Comparison of ENCODE assay signal across 8 mouse cellular contexts in the genomic region with DNA sequence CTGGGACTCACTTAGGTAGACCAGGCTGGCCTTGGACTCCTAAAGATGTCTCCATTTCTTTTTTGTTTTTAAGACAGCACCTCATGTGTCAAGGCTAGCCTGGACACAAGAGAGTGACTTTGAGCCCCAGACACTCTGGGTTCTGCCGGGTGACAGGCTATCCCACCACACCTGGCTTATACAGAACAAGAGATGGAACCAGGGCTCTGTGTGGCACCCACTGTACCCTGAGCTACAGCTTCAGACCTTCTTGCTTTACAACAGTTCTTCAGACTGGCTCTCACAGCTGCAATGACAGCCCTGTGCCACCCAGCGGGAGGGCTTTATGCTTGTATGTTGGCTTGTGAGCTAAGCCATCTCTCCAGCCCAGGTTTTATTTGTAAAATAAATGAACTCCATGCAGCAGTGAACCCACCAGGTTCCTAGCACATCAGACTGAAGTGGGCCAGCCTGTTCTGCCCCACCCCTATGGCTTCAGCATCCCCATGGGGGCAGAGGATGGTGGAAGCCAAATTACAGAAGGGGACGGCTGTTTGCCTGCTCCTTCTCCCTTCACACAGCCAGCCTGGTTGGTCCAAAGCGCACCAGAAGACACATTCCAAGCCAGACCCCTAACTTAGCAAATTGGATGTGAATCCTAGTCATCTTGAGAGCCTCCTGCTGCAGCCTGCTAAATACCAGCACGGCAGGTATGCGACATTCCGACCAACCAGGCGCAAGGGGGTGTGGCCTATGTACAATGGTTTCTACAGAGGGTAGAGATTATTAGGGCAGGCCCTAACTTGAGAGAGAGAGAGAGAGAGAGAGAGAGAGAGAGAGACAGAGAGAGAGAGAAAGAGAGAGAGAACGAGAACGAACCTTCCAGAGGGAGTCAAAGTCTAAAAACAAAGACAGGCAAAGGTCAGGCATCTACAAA. TPM values are rescaled to one million over a fixed set of nuclear protein-coding genes. Genes with fewer than 3 reads are reported as not detected.
DNase-seq lines count a peak whose midpoint lies in the region; ATAC-seq and TF ChIP-seq lines count a peak whose summit lies in the region.

No protein-coding gene starts in this region.

- intact Hi-C loops in gastrocnemius, adult 2 months (cut with DNase I): loop anchor here (2.0 to 10.0 kb wide), 4 partner anchors 48 to 296 kb away; partner anchors contain the start of gene Tnrc18

- H3K9me3 ChIP-seq in embryonic facial prominence, embryonic 11.5 days (replicated peaks; ENCODE audit: control insufficient read depth, low read length): no peaks in the 10 kb centered on the region
- no peaks in the 10 kb centered on the region for H3K9me3 ChIP-seq in hindbrain, embryonic 13.5 days
- no peaks in the 10 kb centered on the region for H3K9me3 ChIP-seq in neural tube, embryonic 12.5 days

- H3K4me1 ChIP-seq in kidney, adult 2 months (ENCODE audit: control insufficient read depth, insufficient read depth, low read length): peaks cover 3% of the 10 kb centered on the region; the same call in 1 of the 2 replicates
- no peaks in the 10 kb centered on the region for H3K4me1 ChIP-seq in embryonic facial prominence, embryonic 11.5 days (ENCODE audit: control insufficient read depth, insufficient read depth, low read length)
- peaks cover 52% of the 10 kb centered on the region for H3K4me1 ChIP-seq in hindbrain, embryonic 13.5 days (replicated peaks)
- H3K4me1 ChIP-seq in neural tube, embryonic 12.5 days: peaks cover 11% of the 10 kb centered on the region; the same call in 1 of the 2 replicates

- no peak for TF ChIP-seq CTCF in kidney, adult 2 months (conservative IDR thresholded peaks at IDR 0.05; ENCODE audit: insufficient read depth, insufficient read length, low read depth, low read length)
- no peak for TF ChIP-seq CTCF in gastrocnemius, adult 2 months (IDR thresholded peaks at IDR 0.05)

- no peak overlapping the region for H3K9ac ChIP-seq in embryonic facial prominence, embryonic 11.5 days (replicated peaks; ENCODE audit: low read length)
- peak overlapping the region; percentile 58 for H3K9ac ChIP-seq in hindbrain, embryonic 13.5 days
- H3K9ac ChIP-seq in neural tube, embryonic 12.5 days: no peak overlapping the region

- TF ChIP-seq POLR2A in kidney, adult 2 months (IDR thresholded peaks at IDR 0.05; ENCODE audit: low read depth, low read length): no peak

- 51% methylated on average over 10 of the region's 10 CpGs for WGBS in kidney, adult 2 months
- WGBS in embryonic facial prominence, embryonic 11.5 days: 48% methylated on average over 10 of the region's 10 CpGs
- WGBS in hindbrain, embryonic 13.5 days: 41% methylated on average over 10 of the region's 10 CpGs
- WGBS in neural tube, embryonic 12.5 days: 36% methylated on average over 10 of the region's 10 CpGs

- no peak overlapping the region for H3K4me2 ChIP-seq in embryonic facial prominence, embryonic 11.5 days (ENCODE audit: low read depth, low read length)
- no peak overlapping the region for H3K4me2 ChIP-seq in hindbrain, embryonic 13.5 days
- H3K4me2 ChIP-seq in neural tube, embryonic 12.5 days (replicated peaks): no peak overlapping the region

- peak; percentile 29 for DNase-seq in kidney, adult 2 months
- no peak for DNase-seq in kidney, postnatal 4 days
- DNase-seq in embryonic facial prominence, embryonic 11.5 days (ENCODE audit: low spot score): peak; percentile 49
- DNase-seq in frontal cortex, adult 2 months (ENCODE audit: extremely low spot score in 1 of 2, low spot score in 1 of 2): no peak
- no peak for DNase-seq in frontal cortex, postnatal 10 days (ENCODE audit: low spot score in 2 of 2)
- no peak for DNase-seq in gastrocnemius, adult 2 months

- no peak for ATAC-seq in embryonic facial prominence, embryonic 11.5 days (replicated peaks; ENCODE audit: insufficient number of reproducible peaks, low FRiP score, low TSS enrichment, low read depth)
- ATAC-seq in hindbrain, embryonic 13.5 days (ENCODE audit: low FRiP score): no peak; the same call in 1 of the 2 replicates
- no peak for ATAC-seq in neural tube, embryonic 12.5 days (ENCODE audit: low FRiP score, low read depth)

- no peaks in the 10 kb centered on the region for H3K27me3 ChIP-seq in kidney, adult 2 months (replicated peaks; ENCODE audit: control insufficient read depth, insufficient read depth, low read length)
- no peaks in the 10 kb centered on the region for H3K27me3 ChIP-seq in embryonic facial prominence, embryonic 11.5 days (ENCODE audit: control insufficient read depth, insufficient read depth, low read length)
- H3K27me3 ChIP-seq in hindbrain, embryonic 13.5 days: no peaks in the 10 kb centered on the region
- no peaks in the 10 kb centered on the region for H3K27me3 ChIP-seq in neural tube, embryonic 12.5 days (replicated peaks)

- no peak overlapping the region for H3K27ac ChIP-seq in kidney, adult 2 months (ENCODE audit: insufficient read depth, low read depth, low read length)
- H3K27ac ChIP-seq in embryonic facial prominence, embryonic 11.5 days (replicated peaks; ENCODE audit: low read depth, low read length): peak overlapping the region; percentile 41; the same call in 1 of the 2 replicates
- H3K27ac ChIP-seq in hindbrain, embryonic 13.5 days: peak overlapping the region; percentile 89
- peak overlapping the region; percentile 50 for H3K27ac ChIP-seq in neural tube, embryonic 12.5 days
- no peak overlapping the region for H3K27ac ChIP-seq in gastrocnemius, adult 2 months

- H3K4me3 ChIP-seq in kidney, adult 2 months (ENCODE audit: insufficient read depth, low read depth, low read length): no peak overlapping the region
- no peak overlapping the region for H3K4me3 ChIP-seq in embryonic facial prominence, embryonic 11.5 days (ENCODE audit: low read depth, low read length)
- no peak overlapping the region for H3K4me3 ChIP-seq in hindbrain, embryonic 13.5 days
- no peak overlapping the region for H3K4me3 ChIP-seq in neural tube, embryonic 12.5 days
- H3K4me3 ChIP-seq in gastrocnemius, adult 2 months: no peak overlapping the region

- H3K36me3 ChIP-seq in kidney, adult 2 months (ENCODE audit: control insufficient read depth, insufficient read depth, low read length): peaks cover 6% of the 10 kb centered on the region
- peaks cover 20% of the 10 kb centered on the region for H3K36me3 ChIP-seq in embryonic facial prominence, embryonic 11.5 days (replicated peaks; ENCODE audit: control insufficient read depth, insufficient read depth, low read depth, low read length)
- peaks cover 92% of the 10 kb centered on the region for H3K36me3 ChIP-seq in hindbrain, embryonic 13.5 days
- H3K36me3 ChIP-seq in neural tube, embryonic 12.5 days: peaks cover 78% of the 10 kb centered on the region

RNA-seq across cellular contexts. Expression of gene Tnrc18, which starts 48.9 kb away (rescaled TPM):
- 32.1 and 40.8 TPM in 2 replicates for polyA plus RNA-seq in kidney, adult 2 months (2012; rRNA removed)
- 26.4 and 31.0 TPM in 2 replicates for polyA plus RNA-seq in embryonic facial prominence, embryonic 11.5 days (2014; fragmentation: Nextera tagmentation; extraction: Ambion mirVana)
- 33.1 and 35.8 TPM in 2 replicates for polyA plus RNA-seq in hindbrain, embryonic 13.5 days (2015; fragmentation: Nextera tagmentation; extraction: Ambion mirVana)
- 51.5 and 57.5 TPM in 2 replicates for polyA plus RNA-seq in neural tube, embryonic 12.5 days (2016; fragmentation: Nextera tagmentation; extraction: Ambion mirVana)
- polyA plus RNA-seq in frontal cortex, adult 2 months (2012; rRNA removed): 38.1 and 38.2 TPM in 2 replicates
- total RNA-seq in gastrocnemius, adult 2 months (2021): 10 to 100 TPM; 31.5 to 32.0 TPM

Comparison
In these comparisons a context has a peak if more than half of its experiments do, and no peak if none do; other contexts are left out.
1. DNase-seq: peak in kidney, adult 2 months (single experiment) and embryonic facial prominence, embryonic 11.5 days (single experiment); none in kidney, postnatal 4 days (0 of 2), frontal cortex, adult 2 months (0 of 2), frontal cortex, postnatal 10 days (0 of 2) and gastrocnemius, adult 2 months (single experiment).
2. H3K27ac ChIP-seq: peak in embryonic facial prominence, embryonic 11.5 days (single experiment), hindbrain, embryonic 13.5 days (single experiment) and neural tube, embryonic 12.5 days (single experiment); none in kidney, adult 2 months (single experiment) and gastrocnemius, adult 2 months (single experiment).